8 mouse cellular contexts compared by ENCODE assay signal in genomic region chr10:7667342-7667802, GRCm38 (mm10). TPM values are rescaled to one million over a fixed set of nuclear protein-coding genes. Genes with fewer than 3 reads are reported as not detected.
A peak's percentile ranks its signal among the peaks of the same experiment; 100 is the strongest.
DNase-seq lines count a peak whose midpoint lies in the region; ATAC-seq and TF ChIP-seq lines count a peak whose summit lies in the region.

Gene Nup43, plus strand, starts transcription at chr10:7667503.

- H3K4me3 ChIP-seq in ES-Bruce4 (ENCODE audit: low read depth, low read length) = peak within 1 kb of the TSS; percentile 95
- peak within 1 kb of the TSS; percentile 84 for H3K4me3 ChIP-seq in forebrain, embryonic 13.5 days
- peak within 1 kb of the TSS; percentile 89 for H3K4me3 ChIP-seq in lung, adult 2 months (replicated peaks; ENCODE audit: extremely low read depth, low read depth, low read length)

- TF ChIP-seq CTCF in ES-Bruce4 (IDR thresholded peaks at IDR 0.05; ENCODE audit: low read depth, low read length) = no peak
- no peak for TF ChIP-seq CTCF in lung, adult 2 months (IDR thresholded peaks at IDR 0.05; ENCODE audit: insufficient read depth, low read length)

- H3K9me3 ChIP-seq in ES-Bruce4 (replicated peaks; ENCODE audit: control insufficient read depth, insufficient read depth, low read length, poor library complexity, severe bottlenecking) = no peaks in the 10 kb centered on the region
- H3K9me3 ChIP-seq in forebrain, embryonic 13.5 days (replicated peaks) = no peaks in the 10 kb centered on the region

- peak within 1 kb of the TSS; percentile 91 for H3K9ac ChIP-seq in ES-Bruce4 (ENCODE audit: low read depth, poor library complexity, severe bottlenecking)
- H3K9ac ChIP-seq in forebrain, embryonic 13.5 days = peak within 1 kb of the TSS; percentile 78

- peak within 1 kb of the TSS; percentile 42; the same call in 1 of the 2 replicates for H3K27ac ChIP-seq in ES-Bruce4 (ENCODE audit: insufficient read depth, low read length)
- peak within 1 kb of the TSS; percentile 61 for H3K27ac ChIP-seq in forebrain, embryonic 13.5 days

- no peaks in the 10 kb centered on the region for H3K27me3 ChIP-seq in ES-Bruce4 (ENCODE audit: control insufficient read depth, insufficient read depth, low read length, poor library complexity, severe bottlenecking)
- no peaks in the 10 kb centered on the region for H3K27me3 ChIP-seq in forebrain, embryonic 13.5 days

- no peaks in the 10 kb centered on the region for H3K4me1 ChIP-seq in ES-Bruce4 (ENCODE audit: control insufficient read depth, insufficient read depth, low read length)
- peaks cover 14% of the 10 kb centered on the region for H3K4me1 ChIP-seq in forebrain, embryonic 13.5 days
- H3K4me1 ChIP-seq in lung, adult 2 months (ENCODE audit: control insufficient read depth, insufficient read depth, low read length) = peaks cover 6% of the 10 kb centered on the region

- TF ChIP-seq POLR2A in ES-Bruce4 (IDR thresholded peaks at IDR 0.05; ENCODE audit: insufficient read depth, low read length) = peak; percentile 41
- no peak for TF ChIP-seq POLR2A in lung, adult 2 months (IDR thresholded peaks at IDR 0.05; ENCODE audit: borderline replicate concordance, extremely low read depth, low read depth, low read length)

- peak; percentile 74 for ATAC-seq in cerebellum, adult (ENCODE audit: insufficient number of reproducible peaks, low FRiP score, low TSS enrichment)
- ATAC-seq in forebrain, embryonic 13.5 days = peak; percentile 88
- ATAC-seq in neutrophil, adult 5-6 weeks (ENCODE audit: extremely low read depth, insufficient number of reproducible peaks, low FRiP score, poor library complexity, severe bottlenecking) = peak; percentile 87

- TF ChIP-seq EP300 in ES-Bruce4 (IDR thresholded peaks at IDR 0.05; ENCODE audit: insufficient read depth, low read depth, low read length) = no peak

- peak; percentile 88 to 92 for DNase-seq in heart, postnatal 14 days
- peak; percentile 85 to 91 for DNase-seq in layer of hippocampus, adult 18-20 months (ENCODE audit: low spot score in 2 of 2)
- peak; percentile 89 for DNase-seq in lung, adult 2 months
- peak; percentile 76 to 84 for DNase-seq in thymus, adult 18-20 months

- peak within 1 kb of the TSS; percentile 83 for H3K4me2 ChIP-seq in forebrain, embryonic 13.5 days

- intact Hi-C loops in heart, postnatal 14 days (cut with DNase I) = no loop called here

- peaks cover 28% of the 10 kb centered on the region for H3K36me3 ChIP-seq in ES-Bruce4 (ENCODE audit: control insufficient read depth, insufficient read depth, low read length, poor library complexity, severe bottlenecking)
- H3K36me3 ChIP-seq in forebrain, embryonic 13.5 days (ENCODE audit: poor library complexity, severe bottlenecking) = peaks cover 24% of the 10 kb centered on the region

- under 1% methylated on average over 24 of the region's 24 CpGs for WGBS in forebrain, embryonic 13.5 days
- WGBS in lung, adult 2 months = under 1% methylated on average over 24 of the region's 24 CpGs

RNA-seq across cellular contexts. Expression of gene Nup43, which starts in this region (rescaled TPM):
- 92.5 and 99.6 TPM in 2 replicates for polyA plus RNA-seq in ES-Bruce4 (2011; ENCODE audit: insufficient read depth, insufficient read length, low read depth, missing spikeins)
- 54.0 and 58.6 TPM in 2 replicates for polyA plus RNA-seq in forebrain, embryonic 13.5 days (2015; fragmentation: Nextera tagmentation; extraction: Ambion mirVana)
- total RNA-seq in heart, postnatal 14 days (2021) = 1 to 10 TPM; 4.8 to 5.5 TPM
- 1 to 10 TPM; 6.1 to 6.9 TPM for total RNA-seq in layer of hippocampus, adult 18-20 months (2021)
- 3.0 and 4.3 TPM in 2 replicates for polyA plus RNA-seq in lung, adult 2 months (2012; rRNA removed)
- total RNA-seq in neutrophil, adult 5-6 weeks (2017) = 7.6 and 9.5 TPM in 2 replicates

Comparison
In these comparisons a context has a peak if more than half of its experiments do, and no peak if none do; other contexts are left out.
1. Peak in every context shown above with its lines: DNase-seq, ATAC-seq, H3K4me3 ChIP-seq and H3K27ac ChIP-seq.
2. RNA of gene Nup43 (polyA plus RNA-seq): 92.5 to 99.6 TPM in ES-Bruce4 and 54.0 to 58.6 TPM in forebrain, embryonic 13.5 days; 3.0 to 4.3 TPM in lung, adult 2 months; every median in the first group is over 10 times any median in the second.